Mouse (Mus musculus) G1E (cell line): Measurements from ENCODE around the gene Sfrp2. TPM values are rescaled to one million over a fixed set of nuclear protein-coding genes. Genes with fewer than 3 reads are reported as not detected.

Experiments used
- ATAC-seq: 2 replicates; pipeline ENCODE4 v1.8.0; 2016; ENCODE audit warnings: mild to moderate bottlenecking; ENCODE audit not compliant: insufficient number of reproducible peaks, poor library complexity, low FRiP score, severe bottlenecking; ENCODE audit errors: extremely low read depth
- DNase-seq: peaks from one replicate; pipeline ENCODE4 v3.0.0; 2012; ENCODE audit warnings: low spot score
- H3K27me3 ChIP-seq: 2 replicates; pipeline ENCODE4 v1.6.1; 2012; ENCODE audit warnings: mild to moderate bottlenecking, low read length, inconsistent platforms; ENCODE audit not compliant: insufficient read depth
- H3K36me3 ChIP-seq: replicated peaks from 2 replicates; pipeline ENCODE3; 2012; ENCODE audit warnings: mild to moderate bottlenecking, inconsistent platforms
- H3K4me1 ChIP-seq: 2 replicates; pipeline ENCODE4 v1.6.1; 2012; ENCODE audit warnings: low read depth, low read length, inconsistent platforms, mixed read lengths; ENCODE audit not compliant: insufficient read depth
- H3K4me3 ChIP-seq: 2 replicates; pipeline ENCODE4 v1.5.1; 2012; ENCODE audit warnings: low read depth, mild to moderate bottlenecking, inconsistent platforms, low read length, moderate library complexity, mixed read lengths
- H3K9me3 ChIP-seq: replicated peaks from 2 replicates; pipeline ENCODE4 v1.6.1; 2012; ENCODE audit warnings: inconsistent platforms
- CTCF ChIP-seq: IDR thresholded peaks from 2 replicates; pipeline ENCODE4 v1.5.1; 2012; ENCODE audit warnings: low read depth, low read length, inconsistent platforms, mixed read lengths
- GATA1 ChIP-seq: IDR thresholded peaks from 2 replicates; pipeline ENCODE4 v1.6.1; 2012; ENCODE audit warnings: borderline replicate concordance, low read length, inconsistent platforms, mixed read lengths
- GATA2 ChIP-seq: IDR thresholded peaks from 2 replicates; pipeline ENCODE4 v1.6.1; 2012; ENCODE audit warnings: low read depth, low read length, inconsistent platforms, borderline replicate concordance
- POLR2AphosphoS5 ChIP-seq: IDR thresholded peaks from 2 replicates; pipeline ENCODE4 v1.6.1; 2012; ENCODE audit warnings: low read depth, low read length, inconsistent platforms; ENCODE audit not compliant: insufficient replicate concordance
- TAL1 ChIP-seq: conservative IDR thresholded peaks from 2 replicates; pipeline ENCODE4 v1.6.1; 2012; ENCODE audit warnings: low read depth, low read length, inconsistent platforms, mixed read lengths
- polyA plus RNA-seq: library from polyadenylated mRNA; stranded (reverse); fragments of >175 nt; gene quantifications from 2 replicates; pipeline ENCODE4 v1.2.3, GENCODE M21; 2012
- total RNA-seq, 2 experiments: library from RNA; stranded (forward) in 1 of 2; stranded (reverse) in 1 of 2; fragments of 200-1000 nt in 1 of 2; fragments of >200 nt in 1 of 2; fragmentation: Nextera tagmentation in 1 of 2; gene quantifications; 2 replicates each; pipeline ENCODE4 v1.2.3; 2014 to 2017

The Sfrp2 gene
- total RNA-seq (2014; fragmentation: Nextera tagmentation) = not detected in 2 replicates
- total RNA-seq (2017) = 0.06 and 0.11 TPM in 2 replicates
- polyA plus RNA-seq = not detected in 2 replicates

- TF ChIP-seq GATA2 (no peak), GATA1 (no peak), TAL1 (no peak), POLR2AphosphoS5 (no peak), CTCF (no peak)
- no peaks in the 10 kb centered on the region for H3K36me3 ChIP-seq
- ATAC-seq (no peak), DNase-seq (no peak)
- peaks cover 5% of the 10 kb centered on the region; the same call in 1 of the 2 replicates for H3K9me3 ChIP-seq
- H3K4me1 ChIP-seq = no peaks in the 10 kb centered on the region
- no peaks in the 10 kb centered on the region for H3K27me3 ChIP-seq
- H3K4me3 ChIP-seq = no peak within 1 kb of the TSS
These were observed at the start of gene Sfrp2 for GRCm38 (mm10) chr3:83765871-83766725. Sfrp2 (plus strand) TSS chr3:83766321.

DNA sequence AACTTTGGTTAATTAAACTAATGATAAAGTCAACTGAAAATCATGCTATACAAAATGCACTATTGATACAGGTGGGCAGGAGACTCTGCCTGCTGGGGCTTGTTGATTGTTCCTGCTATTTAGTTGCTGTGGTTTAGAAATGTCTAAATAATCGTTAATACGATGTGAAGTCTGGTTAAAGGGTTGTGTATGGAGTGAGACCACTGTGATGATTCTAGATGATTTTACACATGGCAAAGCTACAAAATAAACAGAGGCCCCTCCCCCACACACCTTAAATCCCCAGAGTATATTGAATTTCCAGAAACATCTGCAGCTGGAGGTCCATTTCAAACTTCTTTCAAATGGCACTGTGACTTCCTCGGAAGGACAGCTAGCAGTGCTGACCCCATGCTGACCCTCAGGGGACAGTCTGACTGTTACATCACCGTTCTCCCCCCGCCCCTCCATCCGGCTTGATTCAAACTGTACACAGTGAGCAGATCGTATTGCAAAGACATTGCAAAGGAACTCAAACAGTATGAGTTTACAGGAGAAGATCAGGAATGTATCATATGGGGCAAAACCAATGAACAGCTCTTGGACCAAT is 48.4 kb upstream of the Sfrp2 start:
- no peaks in the 10 kb centered on the region for H3K36me3 ChIP-seq
- H3K4me3 ChIP-seq = no peak overlapping the region
- no peak for DNase-seq
- ATAC-seq = no peak
- H3K27me3 ChIP-seq = 0 out of 2 replicates have a peak, but pooled peaks cover 3% of the 10 kb centered on the region
- H3K9me3 ChIP-seq = no peaks in the 10 kb centered on the region
- no peaks in the 10 kb centered on the region for H3K4me1 ChIP-seq
- no peak for TF ChIP-seq TAL1

GRCm38 (mm10) chr3:83718662-83719061 is 47.5 kb upstream of the Sfrp2 start:
- H3K36me3 ChIP-seq = no peaks in the 10 kb centered on the region
- TF ChIP-seq GATA2 = no peak
- TF ChIP-seq CTCF = no peak
- TF ChIP-seq POLR2AphosphoS5 = no peak
- TF ChIP-seq GATA1 = no peak
- no peak for TF ChIP-seq TAL1
- no peak overlapping the region for H3K4me3 ChIP-seq
- DNase-seq = no peak
- no peaks in the 10 kb centered on the region for H3K4me1 ChIP-seq
- ATAC-seq = no peak
- 0 out of 2 replicates have a peak, but pooled peaks cover 3% of the 10 kb centered on the region for H3K27me3 ChIP-seq
- no peaks in the 10 kb centered on the region for H3K9me3 ChIP-seq

DNA sequence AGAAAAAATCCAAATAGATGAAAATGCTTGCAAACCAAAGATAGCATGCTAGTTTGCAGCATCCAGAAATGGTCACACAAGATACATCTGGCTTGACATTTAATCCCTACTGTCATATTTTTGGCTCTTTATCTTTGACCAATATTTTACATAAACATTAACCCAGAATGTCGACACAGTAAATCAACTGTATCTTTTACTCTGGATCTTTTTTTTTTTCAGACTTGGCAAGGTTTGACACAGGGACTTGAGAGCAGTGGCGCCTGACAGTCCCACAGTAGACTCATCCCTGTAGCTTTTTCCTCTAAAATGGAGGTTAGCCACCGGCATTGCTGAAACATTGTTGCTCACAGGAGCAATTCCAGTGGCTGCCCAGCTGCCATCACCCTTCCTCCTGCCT is 37.9 kb upstream of the Sfrp2 start:
- Histone ChIP-seq H3K36me3 (no peaks in the 10 kb centered on the region), H3K4me3 (no peak overlapping the region), H3K9me3 (no peaks in the 10 kb centered on the region), H3K4me1 (no peaks in the 10 kb centered on the region), H3K27me3 (no peaks in the 10 kb centered on the region)
- ATAC-seq = no peak
- no peak for TF ChIP-seq TAL1
- no peak for TF ChIP-seq POLR2AphosphoS5
- no peak for TF ChIP-seq GATA1
- no peak for TF ChIP-seq CTCF
- no peak for TF ChIP-seq GATA2
- DNase-seq = no peak

DNA sequence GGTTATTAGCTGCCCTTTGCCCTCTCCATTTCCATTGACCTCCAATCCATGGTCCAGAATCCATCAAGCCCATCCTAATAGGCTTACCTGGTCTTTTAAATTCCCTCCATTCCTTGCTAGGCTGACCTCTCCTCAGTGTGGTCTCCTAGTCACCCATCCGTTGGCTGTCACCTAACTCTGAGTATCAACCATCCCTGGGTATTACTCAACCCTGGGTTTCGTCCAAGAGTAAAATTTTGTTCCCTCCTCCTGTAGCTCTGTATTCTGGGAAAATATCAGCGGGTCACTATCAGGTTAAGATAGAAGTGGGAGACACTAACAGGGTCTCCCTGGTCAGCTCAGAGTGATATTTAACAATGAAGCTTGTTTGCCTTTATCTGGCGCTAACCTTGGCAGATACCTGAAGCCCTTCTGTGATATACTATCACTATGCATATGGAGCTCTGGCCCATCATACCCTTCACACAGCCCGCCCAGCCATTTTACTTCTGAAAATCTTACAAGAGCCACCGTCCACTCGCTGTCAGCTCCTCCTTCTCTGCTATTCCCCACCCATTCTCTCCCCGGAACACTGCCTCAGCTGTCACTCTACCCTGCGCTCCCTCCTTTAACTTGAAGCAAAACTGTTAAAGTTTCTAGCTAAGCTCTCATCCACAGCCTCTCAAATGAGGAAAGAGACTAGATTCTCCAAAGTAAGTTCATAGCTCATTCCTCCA is 37.3 kb upstream of the Sfrp2 start:
- Histone ChIP-seq H3K27me3 (no peaks in the 10 kb centered on the region), H3K36me3 (no peaks in the 10 kb centered on the region), H3K4me3 (no peak overlapping the region), H3K4me1 (no peaks in the 10 kb centered on the region), H3K9me3 (no peaks in the 10 kb centered on the region)
- no peak for ATAC-seq
- DNase-seq = no peak
- TF ChIP-seq GATA2 (no peak), CTCF (no peak), GATA1 (no peak), TAL1 (no peak), POLR2AphosphoS5 (no peak)

DNA sequence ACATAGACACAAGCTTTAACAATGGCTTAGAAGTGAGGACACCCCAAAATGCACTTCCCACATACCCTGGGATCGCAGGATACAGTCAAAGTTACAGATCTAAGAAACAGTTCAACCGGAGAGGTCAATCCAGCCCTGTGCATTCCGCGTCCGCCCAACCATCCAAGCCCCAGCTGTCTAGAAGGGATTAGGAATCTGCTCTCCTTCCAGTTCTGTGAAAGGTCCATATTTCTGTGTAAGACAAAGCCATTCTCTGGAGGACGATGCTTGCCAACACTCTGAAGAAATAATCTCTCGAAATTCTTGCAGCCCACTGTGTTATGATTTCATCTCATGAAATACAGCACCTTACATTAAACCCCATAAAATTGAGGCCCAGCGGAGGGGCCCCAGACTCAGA is 32.1 kb upstream of the Sfrp2 start:
- TF ChIP-seq GATA1 (no peak), POLR2AphosphoS5 (no peak), CTCF (no peak), GATA2 (no peak), TAL1 (no peak)
- Histone ChIP-seq H3K27me3 (no peaks in the 10 kb centered on the region), H3K36me3 (no peaks in the 10 kb centered on the region), H3K9me3 (no peaks in the 10 kb centered on the region), H3K4me3 (no peak overlapping the region), H3K4me1 (no peaks in the 10 kb centered on the region)
- ATAC-seq = no peak
- no peak for DNase-seq
